Mouse (Mus musculus): ENCODE measurements around the gene Cd33. TPM values are rescaled to one million over a fixed set of nuclear protein-coding genes. Genes with fewer than 3 reads are reported as not detected.
A peak's percentile ranks its signal among the peaks of the same experiment; 100 is the strongest.

Cd33 gene
- 1 to 10 TPM; 3.2 to 5.7 TPM for total RNA-seq (2021)

- no peak for DNase-seq (ENCODE audit: extremely low spot score in 1 of 2, low spot score in 1 of 2)
Measured at GRCm38 (mm10) chr7:43544225-43544977, at the start of gene Cd33. Cd33 (minus strand) TSS chr7:43544428.

- DNase-seq (ENCODE audit: extremely low spot score in 1 of 2, low spot score in 1 of 2) = no peak
Measured at GRCm38 (mm10) chr7:43584790-43585189, 40.6 kb upstream of the Cd33 start.

- DNase-seq (ENCODE audit: extremely low spot score in 1 of 2, low spot score in 1 of 2) = peak in 1 of 2 experiments; percentile 15
Measured at GRCm38 (mm10) chr7:43580526-43580925, 36.3 kb upstream of the Cd33 start.

- DNase-seq (ENCODE audit: extremely low spot score in 1 of 2, low spot score in 1 of 2) = peak; percentile 72 to 78
Measured at GRCm38 (mm10) chr7:43579440-43580171, 35.4 kb upstream of the Cd33 start, which contains the start of gene Zfp719. Zfp719 (plus strand) TSS chr7:43579610.

- no peak for DNase-seq (ENCODE audit: extremely low spot score in 1 of 2, low spot score in 1 of 2)
Measured at GRCm38 (mm10) chr7:43571216-43571615, 27.0 kb upstream of the Cd33 start.

- no peak for DNase-seq (ENCODE audit: extremely low spot score in 1 of 2, low spot score in 1 of 2)
Measured at GRCm38 (mm10) chr7:43563300-43563699, 19.1 kb upstream of the Cd33 start.

GRCm38 (mm10) chr7:43562651-43563070 lies 18.4 kb upstream of the Cd33 start:
- DNase-seq (ENCODE audit: extremely low spot score in 1 of 2, low spot score in 1 of 2) = no peak

GRCm38 (mm10) chr7:43562006-43562633 lies 17.9 kb upstream of the Cd33 start, which contains the start of gene Zfp658:
Zfp658 (plus strand) TSS chr7:43562256.
- DNase-seq (ENCODE audit: extremely low spot score in 1 of 2, low spot score in 1 of 2) = peak; percentile 74

- no peak for DNase-seq (ENCODE audit: extremely low spot score in 1 of 2, low spot score in 1 of 2)
Measured at GRCm38 (mm10) chr7:43556901-43557300, 12.7 kb upstream of the Cd33 start.

- DNase-seq (ENCODE audit: extremely low spot score in 1 of 2, low spot score in 1 of 2) = no peak
Measured at GRCm38 (mm10) chr7:43555351-43555750, 11.1 kb upstream of the Cd33 start.

GRCm38 (mm10) chr7:43554550-43554949 lies 10.3 kb upstream of the Cd33 start:
- DNase-seq (ENCODE audit: extremely low spot score in 1 of 2, low spot score in 1 of 2) = no peak

GRCm38 (mm10) chr7:43553153-43553552 lies 8.9 kb upstream of the Cd33 start:
- no peak for DNase-seq (ENCODE audit: extremely low spot score in 1 of 2, low spot score in 1 of 2)

GRCm38 (mm10) chr7:43548206-43548605 lies 4.0 kb upstream of the Cd33 start:
- no peak for DNase-seq (ENCODE audit: extremely low spot score in 1 of 2, low spot score in 1 of 2)

GRCm38 (mm10) chr7:43547666-43548065 lies 3.4 kb upstream of the Cd33 start:
- DNase-seq (ENCODE audit: extremely low spot score in 1 of 2, low spot score in 1 of 2) = peak in 1 of 2 experiments; percentile 22

GRCm38 (mm10) chr7:43545656-43546545 lies 1.7 kb upstream of the Cd33 start:
- no peak for DNase-seq (ENCODE audit: extremely low spot score in 1 of 2, low spot score in 1 of 2)

GRCm38 (mm10) chr7:43538524-43538923 lies 5.7 kb downstream of the Cd33 start:
- DNase-seq (ENCODE audit: extremely low spot score in 1 of 2, low spot score in 1 of 2) = no peak

GRCm38 (mm10) chr7:43532936-43533505 lies 11.2 kb downstream of the Cd33 start:
- DNase-seq (ENCODE audit: extremely low spot score in 1 of 2, low spot score in 1 of 2) = no peak

- no peak for DNase-seq (ENCODE audit: extremely low spot score in 1 of 2, low spot score in 1 of 2)
Measured at GRCm38 (mm10) chr7:43530216-43530785, 13.9 kb downstream of the Cd33 start.

GRCm38 (mm10) chr7:43525313-43525712 lies 18.9 kb downstream of the Cd33 start:
- no peak for DNase-seq (ENCODE audit: extremely low spot score in 1 of 2, low spot score in 1 of 2)

Data from layer of hippocampus, postnatal 25 days (tissue).